Mouse (Mus musculus): ENCODE results near the gene Fads3. TPM values are rescaled to one million over a fixed set of nuclear protein-coding genes. Genes with fewer than 3 reads are reported as not detected.

The Fads3 gene
- polyA plus RNA-seq, 1 experiment from 2014 or later = 39.4 TPM

DNA sequence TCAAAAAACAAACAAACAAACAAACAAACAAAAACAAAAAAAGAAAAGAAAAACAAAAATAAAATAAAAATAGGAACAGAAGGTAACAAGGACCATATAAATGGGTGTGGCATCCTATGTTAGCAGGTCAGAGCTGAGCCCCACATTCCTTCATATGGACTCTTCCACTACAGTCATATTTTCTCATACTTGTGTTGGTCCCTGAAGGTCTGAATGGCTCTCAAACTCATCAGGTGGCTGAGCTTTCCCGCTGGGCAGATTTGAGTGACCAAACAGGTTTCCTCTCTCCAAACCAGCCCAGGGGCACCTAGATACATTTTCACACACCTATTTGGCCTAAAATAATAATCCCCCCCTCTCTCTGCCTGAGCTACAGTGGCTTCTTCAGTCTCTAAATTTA lies 30.0 kb upstream of the Fads3 start:
- H3K27ac ChIP-seq (replicated peaks) = no peak overlapping the region
- no peak overlapping the region for H3K4me3 ChIP-seq
- 81% methylated on average over 1 of the region's 1 CpGs for WGBS
- no peak for ATAC-seq (ENCODE audit: extremely low read depth, insufficient number of reproducible peaks, low FRiP score, low TSS enrichment)
- peaks cover 49% of the 10 kb centered on the region for H3K4me1 ChIP-seq
- H3K4me2 ChIP-seq = no peak overlapping the region
- no peak overlapping the region for H3K9ac ChIP-seq
- H3K36me3 ChIP-seq = no peaks in the 10 kb centered on the region
- H3K9me3 ChIP-seq = no peaks in the 10 kb centered on the region
- no peaks in the 10 kb centered on the region for H3K27me3 ChIP-seq (replicated peaks)

DNA sequence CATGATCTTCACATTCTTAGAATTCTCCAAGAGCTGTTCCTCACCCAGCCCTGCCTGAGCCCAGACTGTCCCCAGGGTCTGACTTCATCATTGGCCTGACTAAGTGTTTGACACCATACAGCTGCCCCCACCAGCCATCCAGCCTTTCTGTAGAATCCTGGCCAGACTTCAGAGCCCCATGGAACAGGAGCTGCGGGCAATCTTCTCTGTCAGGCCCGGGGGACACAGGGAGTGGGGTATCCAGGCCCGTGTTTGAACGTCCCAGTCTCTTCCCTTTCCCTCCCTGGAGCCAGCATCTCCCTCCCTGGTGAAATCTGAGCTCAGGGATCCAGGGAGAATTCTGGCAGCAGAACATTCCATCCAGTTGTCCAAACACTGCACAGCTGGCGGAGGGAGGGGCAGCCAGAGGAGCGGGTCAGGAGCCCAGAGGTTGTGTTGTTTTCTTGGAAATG lies 28.5 kb upstream of the Fads3 start:
- no peaks in the 10 kb centered on the region for H3K9me3 ChIP-seq
- ATAC-seq (ENCODE audit: extremely low read depth, insufficient number of reproducible peaks, low FRiP score, low TSS enrichment) = no peak
- H3K9ac ChIP-seq = peak overlapping the region; percentile 54

GRCm38 (mm10) chr19:10013348-10013747 lies 28.0 kb upstream of the Fads3 start:
- H3K9ac ChIP-seq = peak overlapping the region; percentile 54
- no peaks in the 10 kb centered on the region for H3K9me3 ChIP-seq
- H3K27me3 ChIP-seq (replicated peaks) = no peaks in the 10 kb centered on the region
- H3K27ac ChIP-seq (replicated peaks) = peak overlapping the region; percentile 96
- 16% methylated on average over 3 of the region's 3 CpGs for WGBS
- H3K4me1 ChIP-seq = peaks cover 61% of the 10 kb centered on the region
- H3K4me2 ChIP-seq = peak overlapping the region; percentile 90
- no peak overlapping the region for H3K4me3 ChIP-seq
- ATAC-seq (ENCODE audit: extremely low read depth, insufficient number of reproducible peaks, low FRiP score, low TSS enrichment) = no peak
- no peaks in the 10 kb centered on the region for H3K36me3 ChIP-seq

More for the DNA sequence above, 28.5 kb upstream of the Fads3 start:
- Histone ChIP-seq H3K4me1 (peaks cover 59% of the 10 kb centered on the region), H3K4me3 (no peak overlapping the region), H3K4me2 (peak overlapping the region; percentile 90), H3K36me3 (no peaks in the 10 kb centered on the region), H3K27me3 (replicated peaks) (no peaks in the 10 kb centered on the region), H3K27ac (replicated peaks) (peak overlapping the region; percentile 96)
- 12% methylated on average over 6 of the region's 6 CpGs for WGBS

- peaks cover 66% of the 10 kb centered on the region for H3K4me1 ChIP-seq
- H3K9me3 ChIP-seq = no peaks in the 10 kb centered on the region
- no peaks in the 10 kb centered on the region for H3K27me3 ChIP-seq (replicated peaks)
- H3K27ac ChIP-seq (replicated peaks) = peak overlapping the region; percentile 96
- WGBS = 11% methylated on average over 5 of the region's 5 CpGs
- ATAC-seq (ENCODE audit: extremely low read depth, insufficient number of reproducible peaks, low FRiP score, low TSS enrichment) = no peak
- H3K4me3 ChIP-seq = no peak overlapping the region
- H3K9ac ChIP-seq = peak overlapping the region; percentile 54; the same call in 1 of the 2 replicates
- no peaks in the 10 kb centered on the region for H3K36me3 ChIP-seq
- H3K4me2 ChIP-seq = peak overlapping the region; percentile 90
Measured at GRCm38 (mm10) chr19:10013913-10014312, 27.5 kb upstream of the Fads3 start.

GRCm38 (mm10) chr19:10014824-10015223 lies 26.5 kb upstream of the Fads3 start:
- H3K4me2 ChIP-seq = peak overlapping the region; percentile 90

DNA sequence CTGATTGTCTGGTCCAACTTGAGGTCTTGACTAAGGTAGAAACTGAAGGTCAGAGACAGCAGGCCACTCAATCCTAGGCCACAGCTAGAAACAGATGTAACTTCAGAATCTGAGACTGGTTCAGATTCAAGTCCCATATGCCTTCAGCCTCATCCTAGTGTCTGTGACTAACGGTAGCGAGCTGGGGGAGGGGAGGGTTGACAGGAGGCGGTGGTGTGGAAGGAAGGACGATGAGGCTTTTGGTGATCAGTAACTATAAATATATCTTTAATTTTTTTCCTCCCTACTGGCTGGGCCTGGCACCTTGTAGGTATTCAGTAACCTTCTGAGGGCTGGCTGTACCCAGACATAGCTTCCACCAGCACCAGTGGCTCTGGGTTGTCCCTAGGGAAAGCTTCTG lies 25.9 kb upstream of the Fads3 start:
- 39% methylated on average over 4 of the region's 4 CpGs for WGBS
- no peaks in the 10 kb centered on the region for H3K27me3 ChIP-seq (replicated peaks)
- H3K27ac ChIP-seq (replicated peaks) = peak overlapping the region; percentile 96
- H3K4me3 ChIP-seq = peak overlapping the region; percentile 72
- no peaks in the 10 kb centered on the region for H3K36me3 ChIP-seq
- H3K9ac ChIP-seq = peak overlapping the region; percentile 67
- ATAC-seq (ENCODE audit: extremely low read depth, insufficient number of reproducible peaks, low FRiP score, low TSS enrichment) = no peak
- peaks cover 79% of the 10 kb centered on the region for H3K4me1 ChIP-seq
- peak overlapping the region; percentile 90 for H3K4me2 ChIP-seq
- no peaks in the 10 kb centered on the region for H3K9me3 ChIP-seq

More at GRCm38 (mm10) chr19:10014824-10015223, 26.5 kb upstream of the Fads3 start:
- H3K4me1 ChIP-seq = peaks cover 75% of the 10 kb centered on the region
- peak overlapping the region; percentile 96 for H3K27ac ChIP-seq (replicated peaks)
- WGBS = 41% methylated on average over 13 of the region's 13 CpGs
- no peaks in the 10 kb centered on the region for H3K9me3 ChIP-seq
- peak overlapping the region; percentile 72 for H3K4me3 ChIP-seq
- H3K9ac ChIP-seq = peak overlapping the region; percentile 67
- ATAC-seq (ENCODE audit: extremely low read depth, insufficient number of reproducible peaks, low FRiP score, low TSS enrichment) = no peak; the same call in 1 of the 2 replicates
- H3K36me3 ChIP-seq = no peaks in the 10 kb centered on the region
- no peaks in the 10 kb centered on the region for H3K27me3 ChIP-seq (replicated peaks)

GRCm38 (mm10) chr19:10016151-10016550 lies 25.2 kb upstream of the Fads3 start:
- Histone ChIP-seq H3K9ac (peak overlapping the region; percentile 40; the same call in 1 of the 2 replicates), H3K4me1 (peaks cover 84% of the 10 kb centered on the region), H3K4me2 (peak overlapping the region; percentile 90), H3K36me3 (no peaks in the 10 kb centered on the region), H3K9me3 (no peaks in the 10 kb centered on the region), H3K4me3 (peak overlapping the region; percentile 72), H3K27ac (replicated peaks) (peak overlapping the region; percentile 96), H3K27me3 (replicated peaks) (no peaks in the 10 kb centered on the region)
- ATAC-seq (ENCODE audit: extremely low read depth, insufficient number of reproducible peaks, low FRiP score, low TSS enrichment) = no peak
- 55% methylated on average over 4 of the region's 4 CpGs for WGBS

- ATAC-seq (ENCODE audit: extremely low read depth, insufficient number of reproducible peaks, low FRiP score, low TSS enrichment) = peak; percentile 92
- peak overlapping the region; percentile 96 for H3K27ac ChIP-seq (replicated peaks)
- no peaks in the 10 kb centered on the region for H3K27me3 ChIP-seq (replicated peaks)
Measured at GRCm38 (mm10) chr19:10017637-10018526, 23.5 kb upstream of the Fads3 start.

GRCm38 (mm10) chr19:10018527-10018818 lies 22.9 kb upstream of the Fads3 start:
- peaks cover 86% of the 10 kb centered on the region for H3K4me1 ChIP-seq

More at GRCm38 (mm10) chr19:10017637-10018526, 23.5 kb upstream of the Fads3 start:
- peak overlapping the region; percentile 90 for H3K4me2 ChIP-seq
- peak overlapping the region; percentile 91 for H3K9ac ChIP-seq
- 6% methylated on average over 44 of the region's 44 CpGs for WGBS
- H3K9me3 ChIP-seq = no peaks in the 10 kb centered on the region
- H3K4me3 ChIP-seq = peak overlapping the region; percentile 72
- H3K36me3 ChIP-seq = no peaks in the 10 kb centered on the region
- H3K4me1 ChIP-seq = peaks cover 86% of the 10 kb centered on the region

DNA sequence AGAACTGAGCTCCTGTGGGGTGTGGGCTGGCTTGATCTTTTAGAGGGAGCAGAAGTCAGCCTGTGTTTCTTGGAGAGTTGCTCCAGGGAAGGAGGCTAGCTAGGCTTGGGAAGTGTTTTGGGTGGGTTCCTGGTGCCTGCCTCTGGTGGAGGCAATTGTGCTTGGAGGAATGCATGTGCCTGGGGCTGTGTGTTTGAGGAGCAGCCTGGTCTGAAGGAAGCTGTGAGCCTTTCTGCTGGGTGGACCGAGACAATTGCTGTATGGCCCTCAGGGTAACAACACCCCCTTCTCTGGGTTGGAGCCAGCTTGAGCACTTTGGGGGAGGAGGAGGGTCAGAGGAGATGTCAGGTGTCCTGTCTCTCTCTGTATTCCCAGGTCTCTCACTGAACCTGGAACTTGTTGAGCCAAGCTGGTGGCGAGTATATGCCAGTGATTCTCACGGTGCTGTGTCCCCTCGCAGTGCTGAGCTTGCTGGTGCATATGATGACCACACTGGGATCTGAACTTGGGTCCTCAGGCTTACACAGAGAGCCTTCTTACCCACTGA lies 22.1 kb upstream of the Fads3 start:
- peak overlapping the region; percentile 91 for H3K9ac ChIP-seq
- H3K4me1 ChIP-seq = peaks cover 86% of the 10 kb centered on the region
- peak overlapping the region; percentile 96; the same call in 1 of the 2 replicates for H3K27ac ChIP-seq (replicated peaks)
- H3K4me2 ChIP-seq = peak overlapping the region; percentile 90
- no peaks in the 10 kb centered on the region for H3K36me3 ChIP-seq
- peak overlapping the region; percentile 72 for H3K4me3 ChIP-seq
- no peak for ATAC-seq (ENCODE audit: extremely low read depth, insufficient number of reproducible peaks, low FRiP score, low TSS enrichment)
- 66% methylated on average over 4 of the region's 4 CpGs for WGBS
- H3K9me3 ChIP-seq = no peaks in the 10 kb centered on the region
- H3K27me3 ChIP-seq (replicated peaks) = no peaks in the 10 kb centered on the region

More at GRCm38 (mm10) chr19:10018527-10018818, 22.9 kb upstream of the Fads3 start:
- H3K27ac ChIP-seq (replicated peaks) = peak overlapping the region; percentile 96
- no peaks in the 10 kb centered on the region for H3K36me3 ChIP-seq
- H3K4me3 ChIP-seq = peak overlapping the region; percentile 72
- 1% methylated on average over 3 of the region's 3 CpGs for WGBS
- no peaks in the 10 kb centered on the region for H3K27me3 ChIP-seq (replicated peaks)
- 0 out of 2 replicates have a peak, but pooled peaks have one; percentile 9 for ATAC-seq (ENCODE audit: extremely low read depth, insufficient number of reproducible peaks, low FRiP score, low TSS enrichment)
- H3K9me3 ChIP-seq = no peaks in the 10 kb centered on the region
- peak overlapping the region; percentile 90 for H3K4me2 ChIP-seq
- peak overlapping the region; percentile 91 for H3K9ac ChIP-seq

DNA sequence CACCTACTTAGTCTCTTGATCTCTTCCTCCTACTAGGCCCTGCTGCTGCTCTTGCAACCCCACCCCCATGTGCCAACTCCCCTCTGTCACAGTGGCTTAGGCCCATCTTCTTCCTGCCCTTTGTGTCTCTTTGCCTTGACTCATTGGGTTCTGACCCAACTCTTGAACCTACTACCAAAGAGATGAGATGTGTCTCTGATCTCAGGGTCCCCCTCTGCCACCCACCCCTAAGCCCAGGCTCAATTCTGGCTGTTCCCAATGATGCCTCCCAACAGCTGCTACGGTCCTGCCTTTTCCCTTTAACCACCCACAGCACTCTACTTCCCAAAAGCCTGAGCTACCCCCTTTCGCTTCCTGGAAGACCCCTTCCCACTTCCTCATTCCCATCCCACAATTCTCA lies 19.4 kb upstream of the Fads3 start:
- peaks cover 86% of the 10 kb centered on the region for H3K4me1 ChIP-seq
- peak overlapping the region; percentile 42; the same call in 1 of the 2 replicates for H3K4me2 ChIP-seq
- no peaks in the 10 kb centered on the region for H3K27me3 ChIP-seq (replicated peaks)
- no peak for ATAC-seq (ENCODE audit: extremely low read depth, insufficient number of reproducible peaks, low FRiP score, low TSS enrichment)
- WGBS = 86% methylated on average over 2 of the region's 2 CpGs
- peaks cover 6% of the 10 kb centered on the region for H3K36me3 ChIP-seq
- H3K27ac ChIP-seq (replicated peaks) = peak overlapping the region; percentile 43
- H3K9ac ChIP-seq = peak overlapping the region; percentile 52
- H3K4me3 ChIP-seq = no peak overlapping the region
- no peaks in the 10 kb centered on the region for H3K9me3 ChIP-seq

Data from heart, embryonic 13.5 days (tissue).